Mouse (Mus musculus) 3134 (cell line): Measurements from ENCODE around the gene Dydc2.

Experiments used
- DNase-seq: peaks from one replicate; pipeline ENCODE4 v3.0.0-alpha.2; 2011; ENCODE audit warnings: low spot score; ENCODE audit not compliant: insufficient read length; ENCODE audit errors: extremely low read depth

Dydc2 gene

DNA sequence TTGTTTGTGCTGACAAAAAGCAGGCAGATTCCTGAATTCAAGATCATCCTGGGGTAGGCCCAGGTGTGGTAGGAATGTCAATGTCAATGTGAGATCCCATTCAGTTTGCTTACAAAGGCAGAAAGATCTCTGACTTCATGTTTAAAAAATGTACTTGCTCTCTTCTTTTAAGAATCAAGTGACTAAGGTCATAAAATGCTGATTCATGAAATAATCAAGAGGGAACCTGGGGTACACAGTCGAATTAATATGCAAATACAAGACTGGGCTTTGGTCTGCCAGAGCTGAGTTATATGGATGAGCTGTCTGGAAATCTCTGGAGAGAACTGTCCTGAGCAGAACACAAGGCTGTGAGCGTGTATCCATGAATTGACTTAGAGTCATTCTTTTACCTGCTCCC lies 21.6 kb downstream of the Dydc2 start:
- no peak for DNase-seq

DNA sequence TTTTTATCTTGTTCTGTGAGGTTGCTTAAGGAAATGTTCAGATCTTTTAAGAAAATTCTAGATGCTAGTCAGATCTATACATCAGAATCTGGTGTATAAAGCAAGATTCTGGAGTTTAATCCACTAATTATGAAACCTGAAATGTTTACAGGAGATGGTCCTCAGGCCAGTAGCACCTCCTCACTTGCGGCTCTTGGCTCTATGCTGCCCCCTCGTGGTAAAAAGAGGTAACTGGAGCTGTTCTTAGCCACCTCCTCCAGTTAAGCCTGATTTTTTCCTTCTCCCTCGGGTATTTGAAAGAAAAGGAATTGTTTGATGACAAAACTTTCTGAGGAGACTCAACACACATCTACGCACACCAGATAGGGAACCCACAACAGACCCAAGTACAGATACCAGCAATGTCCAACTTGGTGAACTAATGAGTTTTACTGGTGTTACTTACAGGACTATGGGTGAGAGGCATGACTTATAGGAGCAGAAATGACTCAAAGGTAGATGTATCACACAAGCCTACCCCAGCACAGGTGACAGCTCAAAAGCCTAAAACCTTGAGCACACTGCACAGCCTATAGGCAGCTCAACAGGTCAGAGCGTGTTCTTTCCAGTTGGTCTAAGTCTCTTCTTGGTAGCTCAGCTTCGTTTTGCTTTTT lies 33.7 kb downstream of the Dydc2 start:
- DNase-seq, result peak; percentile 23

DNA sequence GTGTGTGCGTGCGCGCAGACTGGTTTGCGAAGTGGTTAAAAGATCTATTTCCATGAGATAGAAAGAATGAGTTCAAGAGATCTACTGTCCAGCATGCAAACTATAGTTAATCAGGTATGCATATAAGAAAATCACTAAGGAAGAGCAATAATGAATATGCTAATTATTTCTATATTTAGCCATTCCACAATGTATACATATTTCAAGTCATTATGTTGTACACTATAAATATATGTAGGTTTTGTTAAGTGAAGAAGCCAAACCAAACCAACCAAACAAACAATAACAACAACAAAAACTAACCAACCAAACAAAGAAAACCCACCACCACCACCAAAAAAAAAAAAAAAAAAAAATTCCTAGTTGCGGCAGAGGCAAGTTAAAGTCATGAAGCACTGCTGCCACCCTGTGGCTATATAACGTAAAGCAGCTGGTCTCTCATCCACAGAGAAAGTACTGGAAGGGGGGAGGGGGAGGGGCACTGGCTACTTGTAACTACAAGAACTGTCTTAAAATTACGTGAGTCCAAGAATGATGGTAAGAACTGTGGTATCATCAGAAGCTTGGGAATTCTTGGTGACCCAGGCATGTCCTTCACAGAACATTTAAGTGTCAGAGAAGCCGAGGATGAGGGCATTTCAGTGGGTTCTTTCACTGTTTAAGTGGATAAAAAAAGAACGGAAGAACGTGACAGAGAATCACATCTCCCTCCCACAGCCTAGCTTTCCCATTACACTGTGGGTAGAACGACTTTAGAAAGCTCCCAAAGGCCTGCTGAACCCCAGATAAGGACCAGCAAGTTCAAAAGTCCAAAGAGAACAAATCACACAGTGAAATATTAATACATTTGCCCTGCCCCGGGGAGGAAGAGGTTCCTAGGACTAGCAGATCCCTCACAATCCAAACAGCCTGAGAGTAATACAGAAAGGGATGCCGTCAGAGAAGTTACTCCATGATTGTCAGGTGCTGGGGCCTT lies 35.6 kb downstream of the Dydc2 start:
- peak; percentile 39 for DNase-seq

DNA sequence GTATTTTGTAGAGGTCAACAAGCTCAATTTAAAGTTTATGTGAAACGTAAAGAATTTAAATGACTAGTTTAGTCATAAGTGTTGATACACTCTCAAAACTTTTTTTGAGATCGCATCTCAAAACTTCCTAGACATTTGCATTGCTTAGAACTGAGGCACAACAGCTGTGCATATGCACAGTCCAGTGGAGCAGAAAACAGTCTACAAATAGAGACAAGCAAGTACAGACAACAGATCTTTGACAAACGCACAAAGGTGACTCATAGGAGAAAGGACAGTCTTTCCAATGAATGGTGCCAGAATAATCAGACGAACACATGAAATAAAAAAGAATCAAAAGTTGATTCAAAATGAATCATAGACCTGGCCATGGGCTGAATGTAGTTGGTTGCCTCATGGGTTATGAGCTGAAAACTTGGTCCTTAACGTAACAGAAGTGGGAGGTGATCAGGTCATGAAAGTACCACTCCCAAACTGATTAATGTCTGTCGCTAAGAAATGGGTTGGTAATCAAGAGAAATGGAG lies 38.0 kb downstream of the Dydc2 start:
- no peak for DNase-seq

DNA sequence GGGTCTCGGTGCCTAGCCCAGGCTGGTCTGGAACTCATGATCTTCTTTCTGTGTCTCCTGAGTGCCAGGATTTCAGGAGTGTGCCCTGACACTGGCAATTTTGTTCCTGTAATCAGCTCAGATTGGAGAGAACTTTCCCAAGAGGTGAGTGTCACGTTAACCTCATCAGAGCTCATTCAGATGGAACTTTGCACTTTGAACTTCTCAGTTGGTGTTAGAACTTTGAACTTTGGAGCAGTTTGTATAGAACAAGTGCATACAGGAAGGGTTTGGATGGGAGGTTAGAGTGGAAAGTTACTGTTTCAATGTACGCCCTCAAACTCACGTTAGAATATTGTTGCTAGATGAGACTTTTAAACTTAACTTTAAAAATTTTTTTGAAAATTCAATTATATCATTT lies 39.7 kb downstream of the Dydc2 start:
- no peak for DNase-seq

DNA sequence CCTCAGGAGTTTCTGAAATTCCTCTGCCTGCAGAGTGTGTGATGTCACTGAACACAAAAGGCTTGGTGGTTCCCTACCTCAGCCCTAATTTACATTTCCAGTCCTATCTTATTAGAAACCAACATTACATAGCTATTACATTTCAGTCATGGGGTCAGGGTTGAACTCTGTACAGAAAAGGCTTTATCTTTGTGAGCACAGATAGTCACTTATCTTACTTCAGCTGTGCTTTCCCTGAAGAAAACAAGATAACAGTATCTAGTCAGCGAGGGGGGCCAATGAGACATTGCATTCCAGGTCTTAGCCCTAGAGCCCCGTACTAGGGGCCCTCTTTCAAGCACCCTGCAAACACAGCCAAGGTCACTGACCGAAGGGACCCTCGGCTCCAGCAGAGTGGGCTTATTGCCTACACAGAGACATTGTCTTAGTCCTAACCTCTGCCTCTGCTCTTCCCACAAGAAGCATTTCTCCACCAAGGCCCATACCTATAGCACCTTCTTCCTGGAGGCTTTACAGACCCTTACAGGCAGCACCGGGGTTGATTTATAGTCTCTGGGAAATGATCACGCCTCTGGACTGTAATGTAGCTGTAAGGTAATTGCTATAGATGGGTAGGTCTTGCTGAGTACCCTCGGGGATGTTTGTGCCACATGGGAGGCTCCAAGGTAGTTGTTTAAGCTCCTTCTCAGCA lies 43.3 kb downstream of the Dydc2 start:
- DNase-seq, result no peak

DNA sequence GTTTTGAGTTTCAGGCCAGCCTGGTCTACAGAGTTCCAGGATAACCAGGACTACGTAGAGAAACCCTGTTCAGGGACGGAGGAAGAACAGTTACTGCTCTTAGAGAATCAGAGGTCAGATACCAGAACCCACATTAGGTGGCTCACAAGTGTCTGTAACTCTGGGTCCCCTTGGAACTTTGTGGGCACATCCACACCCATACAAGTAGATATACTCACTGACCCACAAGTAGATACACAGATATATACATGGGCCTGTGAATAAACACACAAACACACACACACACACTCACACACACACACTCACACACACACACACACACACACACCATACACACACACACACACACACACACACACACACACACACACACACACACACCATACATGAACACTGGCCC lies 43.9 kb downstream of the Dydc2 start:
- DNase-seq, result no peak

DNA sequence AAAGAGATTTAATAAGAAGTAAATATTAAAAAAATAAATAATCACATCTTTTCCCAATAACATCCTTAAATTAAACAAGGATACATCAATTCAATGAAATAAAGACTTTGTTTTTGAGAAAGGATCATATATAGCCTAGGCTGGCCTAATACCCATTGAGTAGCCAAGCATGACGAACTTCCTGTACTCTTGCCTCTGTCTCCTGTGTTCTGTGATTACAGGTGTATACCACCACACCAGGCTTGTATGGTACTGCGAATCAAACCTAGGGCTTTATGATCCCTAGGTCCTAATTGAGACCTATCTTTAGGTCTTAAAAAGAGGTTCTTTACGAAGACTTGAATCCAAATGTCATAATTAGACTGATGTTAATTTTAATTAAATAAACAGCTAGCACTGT lies 47.8 kb downstream of the Dydc2 start:
- DNase-seq, result no peak

DNA sequence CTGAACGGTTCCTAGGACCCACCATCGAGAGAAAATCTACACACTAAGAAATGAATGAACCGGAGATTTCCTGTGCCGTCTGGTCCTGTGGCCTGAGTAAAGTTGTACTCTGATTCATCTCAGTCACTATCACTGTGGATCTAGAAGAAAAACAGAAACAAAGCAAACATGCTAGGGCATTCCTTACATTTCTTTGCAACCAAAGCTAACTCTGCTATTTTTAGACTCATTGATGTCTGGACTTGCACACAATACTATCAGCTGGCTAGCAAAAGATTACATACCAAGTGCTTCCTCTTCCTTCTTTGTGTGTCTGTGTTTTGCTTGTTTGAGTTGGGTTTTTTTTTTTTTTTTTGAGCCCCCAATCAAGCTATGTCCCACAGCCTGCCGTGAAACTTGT lies 51.5 kb downstream of the Dydc2 start:
- no peak for DNase-seq

DNA sequence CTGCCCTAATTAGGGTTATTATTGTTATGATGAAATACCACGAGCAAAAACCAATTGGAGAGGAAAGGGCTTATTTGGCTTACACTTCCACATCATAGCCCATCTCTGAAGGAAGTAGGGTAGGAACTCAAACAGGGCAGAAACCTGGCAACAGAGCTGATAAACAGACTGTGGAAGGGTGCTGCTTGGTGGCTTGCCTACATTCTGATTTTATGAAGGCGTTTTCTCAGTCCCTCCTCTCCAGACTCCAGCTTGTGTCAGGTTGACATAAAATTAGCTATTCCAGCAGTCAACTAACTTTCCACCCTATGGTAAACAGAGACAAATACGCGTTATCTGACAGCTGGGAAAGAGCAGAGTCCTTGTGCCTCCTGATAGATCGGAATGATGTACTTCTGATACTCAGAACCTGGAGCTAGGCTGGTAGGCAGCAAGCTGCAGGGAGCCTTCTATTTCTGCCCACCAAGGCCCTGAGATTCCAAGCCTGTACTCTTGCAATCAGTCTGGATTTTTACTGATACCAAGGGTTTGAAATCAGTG lies 54.2 kb downstream of the Dydc2 start:
- DNase-seq, result no peak

DNA sequence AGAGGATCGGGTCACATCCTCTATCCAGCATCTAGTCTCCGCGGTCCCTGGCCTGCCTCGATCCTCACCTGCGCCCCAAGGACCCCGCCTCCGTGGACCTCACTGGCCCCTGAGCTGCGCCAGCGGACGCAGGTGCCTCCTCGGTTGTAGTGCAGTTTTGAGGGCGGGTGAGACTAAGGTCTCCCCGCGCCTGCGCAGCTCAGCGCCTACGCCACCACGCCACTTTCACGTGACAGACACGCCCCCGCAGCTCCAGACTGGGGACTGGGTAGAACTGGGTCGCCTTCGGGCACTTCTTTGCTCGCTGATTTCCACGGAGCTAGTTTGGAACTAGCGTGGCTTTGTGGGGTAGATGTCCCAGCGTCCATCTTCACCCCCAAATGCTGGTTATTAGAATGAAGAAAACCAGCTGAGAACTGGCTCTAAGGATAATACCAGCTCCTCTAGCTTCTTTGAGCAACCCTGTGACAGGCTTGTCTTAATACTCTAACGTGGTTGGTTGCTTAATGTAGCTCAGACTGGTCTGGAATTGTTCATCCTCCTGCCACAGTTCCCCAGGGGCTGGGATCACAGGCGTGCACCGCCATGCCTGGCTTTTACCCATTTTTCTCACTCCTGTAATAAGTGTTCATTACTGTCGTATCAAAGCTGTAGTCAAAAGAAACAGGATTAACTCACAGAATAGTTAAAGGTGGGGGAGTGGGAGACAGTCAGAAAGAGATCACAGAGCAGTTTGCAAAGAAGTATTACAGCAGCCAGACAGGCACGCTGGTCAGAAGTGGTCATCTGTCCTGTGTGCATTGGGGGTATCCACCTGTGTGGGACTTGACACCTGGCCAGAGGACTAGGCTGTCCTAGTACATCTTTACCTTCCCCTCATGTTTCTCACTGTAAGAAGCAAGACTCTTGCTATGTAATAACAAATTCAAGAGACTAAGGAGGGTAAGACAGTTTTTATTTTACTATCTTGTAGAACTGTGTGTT lies 55.1 kb downstream of the Dydc2 start, which contains the start of gene Fam213a:
Fam213a (minus strand) TSS at position 159 of the 984 bp plus-strand sequence.
- DNase-seq, result no peak

DNA sequence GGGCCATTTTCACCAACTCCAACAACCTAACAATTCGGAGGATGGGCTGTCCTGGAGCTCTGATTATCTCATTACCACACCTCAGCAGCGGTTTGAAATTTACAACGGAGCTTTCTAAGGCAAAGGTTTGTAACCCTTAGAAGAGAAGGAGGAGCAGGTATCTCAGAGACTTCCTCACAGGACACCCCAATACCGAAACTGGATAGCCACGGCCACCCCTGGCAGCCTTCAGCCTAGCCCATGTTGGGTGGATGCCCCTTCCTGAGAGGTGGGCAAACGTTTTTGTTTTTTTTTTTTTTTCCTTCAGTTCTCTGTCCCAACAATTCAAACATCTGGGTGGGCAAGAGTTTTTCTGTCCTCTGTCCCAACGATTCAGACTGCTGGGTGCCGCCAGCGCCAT lies 55.9 kb downstream of the Dydc2 start:
- DNase-seq, result no peak

DNA sequence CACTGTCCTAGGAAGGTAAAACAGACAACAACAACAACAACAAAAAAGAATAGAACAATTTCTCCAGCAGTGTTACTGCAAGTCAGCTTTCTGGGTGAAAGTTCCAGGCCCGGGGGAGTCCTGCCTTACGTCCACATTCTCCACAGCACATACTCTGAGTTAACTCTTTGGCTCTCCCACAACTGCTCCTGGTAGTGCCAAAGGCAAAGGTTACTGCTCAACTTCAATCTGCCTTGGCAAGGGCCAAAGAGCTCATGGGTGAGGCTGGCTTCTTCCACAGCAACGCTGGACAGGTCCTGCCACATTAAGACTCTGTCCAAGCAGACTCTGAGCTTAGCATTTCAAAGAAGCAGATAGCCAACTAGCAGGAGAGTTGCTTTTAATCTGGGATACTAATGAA lies 57.1 kb downstream of the Dydc2 start:
- no peak for DNase-seq

DNA sequence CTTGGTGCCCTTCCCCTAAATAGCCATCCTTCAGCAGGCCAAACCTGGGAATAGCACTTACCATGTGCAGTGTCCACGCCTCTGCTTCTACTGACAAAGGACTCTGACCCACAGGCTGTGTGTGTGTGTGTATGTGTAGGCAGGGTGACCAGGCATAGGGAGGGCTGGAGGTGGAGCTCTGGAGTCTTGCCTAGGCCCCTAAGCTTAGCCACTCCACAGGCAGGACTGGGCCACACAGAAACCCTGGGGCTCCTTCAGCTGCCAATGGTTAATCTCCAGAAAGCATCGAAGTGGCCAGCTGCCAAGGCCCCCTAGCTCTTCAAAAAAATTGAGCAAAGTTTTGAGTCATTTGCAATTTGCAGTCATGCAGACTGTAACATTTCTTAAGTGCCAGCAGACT lies 60.9 kb downstream of the Dydc2 start:
- no peak for DNase-seq

DNA sequence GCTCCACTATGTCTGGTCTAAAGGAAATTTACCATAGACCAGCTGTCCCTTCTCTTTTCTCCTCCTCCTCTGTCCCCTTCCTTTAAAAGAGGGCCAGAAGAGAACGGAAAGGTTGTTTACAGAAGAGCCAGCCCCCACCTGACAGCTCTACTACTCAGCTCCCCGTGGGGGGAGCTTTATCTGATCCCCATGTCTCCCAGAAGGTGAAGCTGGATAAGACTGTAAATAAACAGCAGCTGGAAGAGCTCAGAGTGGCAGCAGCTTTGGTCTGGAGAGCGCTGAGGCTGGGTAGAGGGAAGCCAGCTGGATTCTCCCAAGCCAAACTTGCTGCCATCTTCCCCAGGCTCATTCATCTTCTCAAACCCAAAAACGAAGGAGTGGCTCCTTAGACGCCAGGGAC lies 61.4 kb downstream of the Dydc2 start:
- no peak for DNase-seq

DNA sequence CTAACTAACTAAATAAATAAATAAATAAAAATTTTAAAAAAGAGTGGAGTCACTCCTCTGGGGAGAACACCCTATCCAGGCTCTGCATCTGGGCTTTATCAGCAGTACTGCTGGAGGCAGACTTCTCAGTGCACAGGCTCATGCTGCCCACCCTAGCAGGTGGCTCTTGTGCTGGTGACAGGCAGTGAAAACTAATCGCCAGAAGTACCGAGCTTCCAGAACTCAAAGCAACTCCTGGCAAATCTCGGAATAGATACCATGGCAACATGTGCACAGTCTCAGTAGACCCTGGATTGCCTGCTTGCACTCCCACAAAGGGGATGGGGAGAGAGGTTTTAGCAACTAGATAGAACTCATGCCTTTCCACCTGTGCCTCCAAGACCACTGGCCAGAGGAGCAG lies 62.1 kb downstream of the Dydc2 start:
- DNase-seq, result no peak

DNA sequence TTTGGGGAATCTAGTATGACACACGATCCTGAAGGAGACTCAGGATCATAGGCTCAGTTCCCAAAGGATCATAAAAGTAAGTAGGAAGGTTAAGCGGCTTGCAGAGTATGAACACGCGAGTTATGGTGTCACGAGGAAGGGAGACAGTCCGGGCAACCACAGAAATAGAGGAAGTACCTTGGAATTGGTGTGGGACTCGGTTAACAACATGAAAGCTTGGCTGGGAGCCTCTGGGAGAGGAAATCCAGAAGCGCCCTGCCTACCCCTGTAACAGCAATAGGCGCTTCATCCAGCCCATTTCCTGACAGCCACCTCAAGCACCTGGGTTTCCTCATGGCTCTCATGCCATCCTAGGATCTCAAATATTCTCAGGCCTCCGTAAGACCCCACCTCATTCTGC lies 62.7 kb downstream of the Dydc2 start:
- DNase-seq, result no peak

DNA sequence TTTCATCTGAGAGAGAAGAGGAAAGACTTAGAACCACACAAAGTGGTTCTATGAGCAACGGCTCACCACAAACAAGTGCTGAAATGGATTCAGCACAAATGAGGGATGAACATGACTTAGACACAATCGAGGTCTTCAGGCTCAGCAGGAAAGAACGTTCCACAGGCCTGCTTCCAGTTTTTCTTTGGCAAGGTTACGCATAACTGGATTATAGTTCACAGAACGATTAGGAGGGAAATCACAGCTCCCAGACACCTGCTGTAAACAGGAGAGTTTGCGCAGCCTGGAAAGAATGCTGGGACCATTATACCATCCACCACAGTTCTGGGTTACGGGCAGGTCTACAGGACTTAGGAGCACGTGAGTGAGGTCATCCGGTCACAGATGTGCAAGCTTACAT lies 63.3 kb downstream of the Dydc2 start:
- DNase-seq, result no peak

DNA sequence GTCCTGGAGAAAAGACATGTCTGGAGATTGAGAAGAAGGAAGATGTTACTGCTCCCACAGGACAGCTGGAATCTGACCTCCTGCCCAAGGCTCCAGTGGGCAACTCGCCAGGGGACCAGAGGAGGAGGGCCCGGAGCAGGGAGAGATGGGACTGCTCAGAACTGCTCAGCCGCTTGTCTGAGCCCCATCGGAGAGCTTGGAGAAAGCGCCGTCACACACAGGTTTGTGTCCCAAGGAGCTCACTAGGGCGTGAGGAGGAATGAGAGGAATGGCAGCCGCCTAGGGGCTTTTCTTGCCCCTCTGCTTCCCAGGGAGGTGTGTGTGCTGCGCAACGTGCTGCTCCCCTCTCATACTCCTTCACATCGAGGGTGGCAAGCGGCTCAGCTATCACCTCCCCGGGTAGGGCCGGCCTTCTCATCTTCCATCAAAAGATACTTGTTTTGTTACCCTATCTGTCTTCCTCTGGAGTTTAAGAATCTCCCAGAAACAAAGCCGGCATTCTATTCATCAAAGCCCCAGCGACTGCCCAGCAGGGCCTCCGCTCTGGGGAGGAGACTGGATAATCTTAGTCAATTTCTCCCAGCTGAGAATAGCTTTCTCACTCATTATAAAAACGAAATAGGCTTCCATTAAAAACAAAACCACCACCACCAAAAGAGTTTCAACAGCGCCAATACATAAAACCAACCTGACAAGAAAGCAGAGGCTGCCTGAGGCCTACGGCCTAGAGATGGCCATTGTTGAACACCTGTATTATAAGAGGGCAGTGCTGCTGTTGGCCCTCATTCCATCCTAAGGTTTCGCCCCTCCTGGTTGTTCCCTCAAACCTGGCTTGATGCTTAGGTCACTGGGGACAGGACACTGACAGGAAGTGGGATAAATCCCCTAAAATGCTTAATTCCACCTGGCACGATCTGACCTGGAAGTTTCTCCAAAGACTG lies 64.5 kb downstream of the Dydc2 start:
- DNase-seq, result no peak
